Mouse (Mus musculus): Measurements from ENCODE around the gene Cilp2. TPM values are rescaled to one million over a fixed set of nuclear protein-coding genes. Genes with fewer than 3 reads are reported as not detected.

Cilp2 gene
- polyA plus RNA-seq, 1 experiment from 2014 or later = 0.48 TPM

DNA sequence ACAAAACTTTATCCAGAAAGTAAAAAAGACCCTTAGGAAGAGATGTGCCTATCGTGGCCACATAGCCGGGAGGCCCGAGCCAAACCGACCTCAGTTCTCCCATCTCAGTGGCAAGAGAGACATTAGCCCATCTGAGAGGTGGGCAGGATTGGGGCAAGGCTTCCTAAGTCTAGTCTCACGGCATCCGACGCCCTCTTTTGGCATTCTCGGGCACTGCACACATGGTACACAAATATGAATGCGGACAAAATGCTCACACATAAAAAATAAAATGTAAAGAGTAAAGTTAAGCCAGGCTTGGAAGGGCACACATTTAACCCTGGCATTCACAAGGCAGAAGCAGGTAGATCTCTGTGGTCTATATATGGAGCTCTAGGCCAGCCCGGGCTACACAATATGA, 33.6 kb downstream of the Cilp2 start:
- no peak overlapping the region for H3K27ac ChIP-seq (ENCODE audit: low read depth, low read length)
- no peak overlapping the region for H3K9ac ChIP-seq (ENCODE audit: low read depth, low read length)
- H3K4me2 ChIP-seq = no peak overlapping the region
- ATAC-seq (replicated peaks; ENCODE audit: low FRiP score) (no peak), DNase-seq (ENCODE audit: low spot score) (no peak)
- H3K36me3 ChIP-seq (ENCODE audit: control insufficient read depth, insufficient read depth, low read length) = no peaks in the 10 kb centered on the region
- no peaks in the 10 kb centered on the region for H3K9me3 ChIP-seq (ENCODE audit: control insufficient read depth, low read length)
- H3K4me3 ChIP-seq (ENCODE audit: low read depth, low read length) = no peak overlapping the region
- no peaks in the 10 kb centered on the region; the same call in 1 of the 2 replicates for H3K4me1 ChIP-seq (replicated peaks; ENCODE audit: control insufficient read depth, insufficient read depth, low read length)
- H3K27me3 ChIP-seq (replicated peaks; ENCODE audit: control insufficient read depth, insufficient read depth, low read length) = no peaks in the 10 kb centered on the region
- WGBS = 86% methylated on average over 10 of the region's 10 CpGs

GRCm38 (mm10) chr8:69850926-69851506, 36.5 kb downstream of the Cilp2 start:
- no peak overlapping the region for H3K4me2 ChIP-seq
- no peak overlapping the region for H3K9ac ChIP-seq (ENCODE audit: low read depth, low read length)
- peak; percentile 69 for ATAC-seq (replicated peaks; ENCODE audit: low FRiP score)

DNA sequence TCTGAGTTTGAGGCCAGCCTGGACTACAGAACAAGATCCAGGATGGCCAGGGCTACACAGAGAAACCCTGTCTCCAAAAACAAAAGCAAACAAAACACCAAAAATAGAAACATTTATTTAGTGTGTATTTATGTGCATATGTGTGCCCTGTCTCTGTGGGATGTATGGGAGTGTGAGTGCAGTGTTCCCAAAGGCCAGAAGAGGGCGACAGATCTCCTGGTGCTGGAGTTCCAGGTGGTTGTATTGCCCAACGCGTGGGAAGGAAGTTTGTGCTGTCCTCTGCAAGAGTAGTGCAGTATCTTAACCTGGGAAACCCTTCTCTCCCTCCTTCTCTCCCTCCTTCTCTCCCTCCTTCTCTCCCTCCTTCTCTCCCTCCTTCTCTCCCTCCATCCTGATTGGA, 37.6 kb downstream of the Cilp2 start:
- DNase-seq (ENCODE audit: low spot score) (no peak), ATAC-seq (replicated peaks; ENCODE audit: low FRiP score) (no peak)
- Histone ChIP-seq H3K9ac (ENCODE audit: low read depth, low read length) (no peak overlapping the region), H3K27ac (ENCODE audit: low read depth, low read length) (no peak overlapping the region), H3K9me3 (ENCODE audit: control insufficient read depth, low read length) (no peaks in the 10 kb centered on the region), H3K4me2 (no peak overlapping the region), H3K27me3 (replicated peaks; ENCODE audit: control insufficient read depth, insufficient read depth, low read length) (no peaks in the 10 kb centered on the region), H3K4me3 (ENCODE audit: low read depth, low read length) (no peak overlapping the region), H3K4me1 (replicated peaks; ENCODE audit: control insufficient read depth, insufficient read depth, low read length) (no peaks in the 10 kb centered on the region; the same call in 1 of the 2 replicates), H3K36me3 (ENCODE audit: control insufficient read depth, insufficient read depth, low read length) (no peaks in the 10 kb centered on the region)
- WGBS = 41% methylated on average over 3 of the region's 3 CpGs

More at GRCm38 (mm10) chr8:69850926-69851506, 36.5 kb downstream of the Cilp2 start:
- 77% methylated on average over 7 of the region's 7 CpGs for WGBS
- Histone ChIP-seq H3K4me3 (ENCODE audit: low read depth, low read length) (no peak overlapping the region), H3K27ac (ENCODE audit: low read depth, low read length) (peak overlapping the region; percentile 19; the same call in 1 of the 2 replicates), H3K27me3 (replicated peaks; ENCODE audit: control insufficient read depth, insufficient read depth, low read length) (no peaks in the 10 kb centered on the region), H3K4me1 (replicated peaks; ENCODE audit: control insufficient read depth, insufficient read depth, low read length) (no peaks in the 10 kb centered on the region; the same call in 1 of the 2 replicates), H3K9me3 (ENCODE audit: control insufficient read depth, low read length) (no peaks in the 10 kb centered on the region), H3K36me3 (ENCODE audit: control insufficient read depth, insufficient read depth, low read length) (no peaks in the 10 kb centered on the region)
- DNase-seq (ENCODE audit: low spot score) = no peak

DNA sequence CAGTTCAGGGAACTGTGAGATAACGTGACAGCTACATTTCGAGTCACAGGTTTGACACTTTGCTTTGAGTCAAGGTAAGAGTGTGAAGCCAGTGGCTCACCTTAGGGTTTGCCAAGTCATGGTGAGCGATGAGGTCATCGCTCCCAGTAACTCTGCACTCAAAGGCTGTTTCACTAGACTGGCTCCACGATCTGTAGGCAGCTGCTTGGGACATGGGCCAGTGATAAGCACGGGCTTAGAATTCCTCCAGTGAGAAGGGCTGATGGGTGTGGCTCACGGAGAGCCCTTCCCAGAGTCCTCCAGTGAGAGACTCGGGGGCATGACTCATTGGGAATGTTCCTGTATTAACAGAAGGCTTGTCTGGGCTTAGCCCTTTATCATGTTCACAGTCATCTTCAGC, 38.5 kb downstream of the Cilp2 start:
- Histone ChIP-seq H3K27me3 (replicated peaks; ENCODE audit: control insufficient read depth, insufficient read depth, low read length) (no peaks in the 10 kb centered on the region), H3K9me3 (ENCODE audit: control insufficient read depth, low read length) (no peaks in the 10 kb centered on the region), H3K4me2 (no peak overlapping the region), H3K36me3 (ENCODE audit: control insufficient read depth, insufficient read depth, low read length) (no peaks in the 10 kb centered on the region), H3K27ac (ENCODE audit: low read depth, low read length) (no peak overlapping the region), H3K4me1 (replicated peaks; ENCODE audit: control insufficient read depth, insufficient read depth, low read length) (no peaks in the 10 kb centered on the region; the same call in 1 of the 2 replicates), H3K9ac (ENCODE audit: low read depth, low read length) (no peak overlapping the region), H3K4me3 (ENCODE audit: low read depth, low read length) (no peak overlapping the region)
- peak; percentile 33; the same call in 1 of the 2 replicates for ATAC-seq (replicated peaks; ENCODE audit: low FRiP score)
- no peak for DNase-seq (ENCODE audit: low spot score)
- 69% methylated on average over 8 of the region's 8 CpGs for WGBS

- H3K27me3 ChIP-seq (replicated peaks; ENCODE audit: control insufficient read depth, insufficient read depth, low read length) = no peaks in the 10 kb centered on the region
- WGBS = 62% methylated on average over 3 of the region's 3 CpGs
- ATAC-seq (replicated peaks; ENCODE audit: low FRiP score) (no peak), DNase-seq (ENCODE audit: low spot score) (no peak)
- no peak overlapping the region for H3K4me3 ChIP-seq (ENCODE audit: low read depth, low read length)
- no peaks in the 10 kb centered on the region for H3K36me3 ChIP-seq (ENCODE audit: control insufficient read depth, insufficient read depth, low read length)
- no peaks in the 10 kb centered on the region for H3K9me3 ChIP-seq (ENCODE audit: control insufficient read depth, low read length)
- no peak overlapping the region for H3K9ac ChIP-seq (ENCODE audit: low read depth, low read length)
- no peaks in the 10 kb centered on the region; the same call in 1 of the 2 replicates for H3K4me1 ChIP-seq (replicated peaks; ENCODE audit: control insufficient read depth, insufficient read depth, low read length)
- no peak overlapping the region for H3K4me2 ChIP-seq
- H3K27ac ChIP-seq (ENCODE audit: low read depth, low read length) = no peak overlapping the region
These were observed 40.1 kb downstream of the Cilp2 start for GRCm38 (mm10) chr8:69847167-69848065.

DNA sequence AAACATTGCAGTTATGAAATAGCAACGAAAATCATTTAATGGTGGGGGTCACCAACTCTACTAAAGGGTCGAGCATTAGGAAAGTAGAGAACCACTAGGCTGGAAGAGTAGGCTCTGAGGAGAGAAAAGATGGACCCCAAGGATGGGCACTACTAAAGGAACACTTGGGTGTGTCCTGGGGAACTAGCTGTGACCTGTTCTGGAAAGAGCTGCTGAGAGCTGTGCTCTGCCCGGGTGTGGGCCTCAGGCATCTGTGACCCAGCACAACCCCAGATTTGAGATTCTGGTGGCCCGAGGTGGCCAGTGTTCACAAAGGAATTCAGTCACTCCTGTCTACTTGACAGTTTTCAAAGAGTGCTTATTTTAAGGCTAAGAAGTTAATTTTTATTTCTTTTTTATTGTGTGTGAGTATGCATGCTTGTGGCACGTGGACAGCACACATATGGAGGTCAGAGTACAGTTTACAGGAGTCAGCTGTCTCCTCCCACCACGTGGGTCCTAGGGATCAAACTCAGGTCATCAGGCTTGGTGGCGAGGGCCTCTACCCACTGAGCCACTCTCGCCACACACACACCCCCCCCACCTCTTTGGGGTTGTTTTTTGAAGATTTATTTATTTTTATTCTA, 50.3 kb downstream of the Cilp2 start:
- 71% methylated on average over 8 of the region's 8 CpGs for WGBS
- no peak for DNase-seq (ENCODE audit: low spot score)
- H3K36me3 ChIP-seq (ENCODE audit: control insufficient read depth, insufficient read depth, low read length) = no peaks in the 10 kb centered on the region
- peaks cover 6% of the 10 kb centered on the region for H3K4me1 ChIP-seq (replicated peaks; ENCODE audit: control insufficient read depth, insufficient read depth, low read length)
- H3K27ac ChIP-seq (ENCODE audit: low read depth, low read length) = no peak overlapping the region
- H3K9ac ChIP-seq (ENCODE audit: low read depth, low read length) = no peak overlapping the region
- H3K4me3 ChIP-seq (ENCODE audit: low read depth, low read length) = no peak overlapping the region
- no peaks in the 10 kb centered on the region for H3K27me3 ChIP-seq (replicated peaks; ENCODE audit: control insufficient read depth, insufficient read depth, low read length)
- ATAC-seq (replicated peaks; ENCODE audit: low FRiP score) = no peak
- H3K9me3 ChIP-seq (ENCODE audit: control insufficient read depth, low read length) = no peaks in the 10 kb centered on the region
- no peak overlapping the region for H3K4me2 ChIP-seq

GRCm38 (mm10) chr8:69832298-69832853, 55.1 kb downstream of the Cilp2 start, which contains the start of gene Pbx4:
TSS of gene Pbx4 (plus strand) at chr8:69832491.
- peak within 1 kb of the TSS; percentile 95 for H3K4me2 ChIP-seq
- peak; percentile 92 for ATAC-seq (replicated peaks; ENCODE audit: low FRiP score)
- no peaks in the 10 kb centered on the region for H3K36me3 ChIP-seq (ENCODE audit: control insufficient read depth, insufficient read depth, low read length)
- under 1% methylated on average over 38 of the region's 38 CpGs for WGBS
- peak within 1 kb of the TSS; percentile 73 for H3K9ac ChIP-seq (ENCODE audit: low read depth, low read length)
- H3K27me3 ChIP-seq (replicated peaks; ENCODE audit: control insufficient read depth, insufficient read depth, low read length) = no peaks in the 10 kb centered on the region
- H3K4me1 ChIP-seq (replicated peaks; ENCODE audit: control insufficient read depth, insufficient read depth, low read length) = peaks cover 11% of the 10 kb centered on the region
- no peak within 1 kb of the TSS for H3K27ac ChIP-seq (ENCODE audit: low read depth, low read length)
- peak; percentile 88 for DNase-seq (ENCODE audit: low spot score)
- no peaks in the 10 kb centered on the region for H3K9me3 ChIP-seq (ENCODE audit: control insufficient read depth, low read length)
- peak within 1 kb of the TSS; percentile 69 for H3K4me3 ChIP-seq (ENCODE audit: low read depth, low read length)
